Mouse (Mus musculus) G1E (cell line): ENCODE data around the gene Dgkz.

Experiments used
- CTCF ChIP-seq: IDR thresholded peaks from 2 replicates; pipeline ENCODE4 v1.5.1; 2012; ENCODE audit warnings: low read depth, low read length, inconsistent platforms, mixed read lengths
- GATA1 ChIP-seq: IDR thresholded peaks from 2 replicates; pipeline ENCODE4 v1.6.1; 2012; ENCODE audit warnings: borderline replicate concordance, low read length, inconsistent platforms, mixed read lengths
- POLR2AphosphoS5 ChIP-seq: IDR thresholded peaks from 2 replicates; pipeline ENCODE4 v1.6.1; 2012; ENCODE audit warnings: low read depth, low read length, inconsistent platforms; ENCODE audit not compliant: insufficient replicate concordance
- TAL1 ChIP-seq: conservative IDR thresholded peaks from 2 replicates; pipeline ENCODE4 v1.6.1; 2012; ENCODE audit warnings: low read depth, low read length, inconsistent platforms, mixed read lengths

DNA sequence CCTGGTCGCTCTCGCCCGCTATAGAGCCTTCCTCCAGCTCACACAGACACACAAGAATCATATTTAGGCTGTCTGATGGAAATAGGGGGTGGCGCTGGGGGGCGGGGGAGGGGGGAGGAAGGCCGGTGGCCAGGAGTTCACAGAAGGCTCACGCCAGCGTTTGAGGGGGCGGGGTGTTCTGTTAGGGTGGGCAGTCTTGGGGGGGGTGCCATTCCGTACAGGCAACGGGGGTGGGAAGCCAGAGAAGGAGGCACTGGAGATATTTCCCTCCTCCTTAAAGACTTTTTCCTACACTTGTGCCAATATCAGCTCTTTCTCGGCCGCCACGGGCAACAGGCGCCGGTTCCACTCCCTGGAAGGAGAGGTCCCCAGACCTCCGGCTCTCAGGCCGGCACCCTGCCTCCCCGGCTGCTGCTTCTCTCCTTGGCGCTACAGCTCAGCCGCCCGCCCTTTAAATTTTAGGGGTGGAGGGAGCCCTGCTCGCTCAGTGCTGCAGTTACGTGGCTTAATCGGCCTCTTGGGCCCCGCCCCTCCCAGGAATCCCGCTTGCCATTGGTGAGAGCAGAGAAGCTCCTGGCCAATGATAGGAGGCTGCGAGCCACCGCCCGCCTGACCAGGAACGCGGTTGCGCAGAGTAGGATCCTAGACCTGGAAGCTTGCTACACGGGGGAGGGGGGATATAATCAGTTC lies 32.4 kb upstream of the Dgkz start:
- no peak for TF ChIP-seq CTCF
- TF ChIP-seq TAL1, result no peak
- no peak for TF ChIP-seq POLR2AphosphoS5
- TF ChIP-seq GATA1, result no peak
